Mouse (Mus musculus) embryonic facial prominence, embryonic 14.5 days (tissue): ENCODE results near the gene Elmo3. TPM values are rescaled to one million over a fixed set of nuclear protein-coding genes. Genes with fewer than 3 reads are reported as not detected.
A peak's percentile ranks its signal among the peaks of the same experiment; 100 is the strongest.

Experiments used
- ATAC-seq: fragments of 200-750 bp; cut with Nextera tagmentation; 2 replicates; pipeline ENCODE4 v1.8.0; 2017; ENCODE audit warnings: low read depth, moderate number of reproducible peaks, moderate TSS enrichment
- DNase-seq: peaks from one replicate; pipeline ENCODE4 v3.0.0-alpha.2; 2015; ENCODE audit warnings: low spot score
- H3K27ac ChIP-seq: fragments of 300-500 bp; sonication (generic); replicated peaks from 2 replicates; pipeline ENCODE4 v1.5.1; 2014; ENCODE audit warnings: low read depth, mild to moderate bottlenecking, low read length, moderate library complexity
- H3K27me3 ChIP-seq: fragments of 300-500 bp; sonication (generic); replicated peaks from 2 replicates; pipeline ENCODE4 v1.6.1; 2014; ENCODE audit warnings: low read length; ENCODE audit not compliant: control insufficient read depth, insufficient read depth
- H3K36me3 ChIP-seq: fragments of 300-500 bp; sonication (generic); 2 replicates; pipeline ENCODE4 v1.6.1; 2014; ENCODE audit warnings: low read length, mixed read lengths; ENCODE audit not compliant: control insufficient read depth, insufficient read depth
- H3K4me1 ChIP-seq: fragments of 300-500 bp; sonication (generic); 2 replicates; pipeline ENCODE4 v1.6.1; 2014; ENCODE audit warnings: antibody characterized with exemption, low read length; ENCODE audit not compliant: control insufficient read depth, insufficient read depth
- H3K4me2 ChIP-seq: fragments of 300-500 bp; sonication (generic); 2 replicates; pipeline ENCODE4 v1.6.1; 2014; ENCODE audit warnings: low read depth, mild to moderate bottlenecking, low read length, moderate library complexity, mixed read lengths
- H3K4me3 ChIP-seq: fragments of 300-500 bp; sonication (generic); 2 replicates; pipeline ENCODE4 v1.5.1; 2014; ENCODE audit warnings: low read depth, mild to moderate bottlenecking, low read length
- H3K9ac ChIP-seq: fragments of 300-500 bp; sonication (generic); 2 replicates; pipeline ENCODE4 v1.6.1; 2014; ENCODE audit warnings: low read depth, mild to moderate bottlenecking, low read length, moderate library complexity, mixed read lengths
- H3K9me3 ChIP-seq: fragments of 300-500 bp; sonication (generic); 2 replicates; pipeline ENCODE4 v1.6.1; 2016; ENCODE audit warnings: low read length; ENCODE audit not compliant: control insufficient read depth
- WGBS: fragments of 180-500 bp; shearing (Covaris S2); extraction: QIAGEN DNeasy Blood & Tissue Kit; methylation state at CpG from one replicate; pipeline ENCODE4 v1.1.7; 2014; 5-methylcytosine and 5-hydroxymethylcytosine counted together
- polyA plus RNA-seq: library from polyadenylated mRNA; unstranded; fragments of >200 nt; fragmentation: Nextera tagmentation; extraction: Ambion mirVana; gene quantifications from 2 replicates; pipeline ENCODE4 v1.2.1, GENCODE M21; 2014

The Elmo3 gene
- polyA plus RNA-seq, 1 experiment from 2014 or later = 5.1 TPM

- H3K9me3 ChIP-seq = no peaks in the 10 kb centered on the region
- H3K4me1 ChIP-seq = no peaks in the 10 kb centered on the region; the same call in 1 of the 2 replicates
- H3K4me3 ChIP-seq = no peak overlapping the region
- ATAC-seq (no peak), DNase-seq (no peak)
- H3K36me3 ChIP-seq = peaks cover 53% of the 10 kb centered on the region
- H3K4me2 ChIP-seq = no peak overlapping the region
- H3K9ac ChIP-seq = no peak overlapping the region
- 67% methylated on average over 31 of the region's 32 CpGs for WGBS
- H3K27me3 ChIP-seq = no peaks in the 10 kb centered on the region
- no peak overlapping the region for H3K27ac ChIP-seq
These were observed 31.2 kb downstream of the Elmo3 start for GRCm38 (mm10) chr8:105336373-105337130.

- Histone ChIP-seq H3K4me1 (no peaks in the 10 kb centered on the region; the same call in 1 of the 2 replicates), H3K27ac (no peak overlapping the region), H3K9ac (peak overlapping the region; percentile 49; the same call in 1 of the 2 replicates), H3K4me3 (no peak overlapping the region), H3K4me2 (no peak overlapping the region), H3K36me3 (peaks cover 29% of the 10 kb centered on the region), H3K27me3 (no peaks in the 10 kb centered on the region), H3K9me3 (no peaks in the 10 kb centered on the region)
- DNase-seq (no peak), ATAC-seq (no peak)
- 23% methylated on average over 4 of the region's 4 CpGs for WGBS
These were observed 33.6 kb downstream of the Elmo3 start for GRCm38 (mm10) chr8:105338992-105339391.

GRCm38 (mm10) chr8:105339886-105340635, 34.7 kb downstream of the Elmo3 start:
- Histone ChIP-seq H3K27ac (no peak overlapping the region), H3K27me3 (no peaks in the 10 kb centered on the region), H3K9ac (no peak overlapping the region), H3K4me1 (peaks cover 2% of the 10 kb centered on the region; the same call in 1 of the 2 replicates), H3K4me3 (no peak overlapping the region), H3K36me3 (peaks cover 19% of the 10 kb centered on the region), H3K4me2 (no peak overlapping the region), H3K9me3 (no peaks in the 10 kb centered on the region)
- no peak for ATAC-seq
- 80% methylated on average over 6 of the region's 6 CpGs for WGBS
- no peak for DNase-seq

GRCm38 (mm10) chr8:105341399-105341798, 36.0 kb downstream of the Elmo3 start:
- peak; percentile 52 for DNase-seq
- Histone ChIP-seq H3K9ac (no peak overlapping the region), H3K27ac (no peak overlapping the region)

GRCm38 (mm10) chr8:105342768-105343167, 37.4 kb downstream of the Elmo3 start:
- no peaks in the 10 kb centered on the region for H3K36me3 ChIP-seq
- no peak for DNase-seq
- H3K27me3 ChIP-seq = no peaks in the 10 kb centered on the region
- no peak overlapping the region for H3K4me2 ChIP-seq
- no peak overlapping the region for H3K4me3 ChIP-seq
- no peak overlapping the region for H3K27ac ChIP-seq
- WGBS = 77% methylated on average over 4 of the region's 4 CpGs
- ATAC-seq = no peak
- H3K4me1 ChIP-seq = peaks cover 21% of the 10 kb centered on the region
- H3K9me3 ChIP-seq = no peaks in the 10 kb centered on the region
- H3K9ac ChIP-seq = no peak overlapping the region

More at GRCm38 (mm10) chr8:105341399-105341798, 36.0 kb downstream of the Elmo3 start:
- 21% methylated on average over 7 of the region's 8 CpGs for WGBS
- Histone ChIP-seq H3K4me3 (no peak overlapping the region), H3K36me3 (peaks cover 8% of the 10 kb centered on the region), H3K9me3 (no peaks in the 10 kb centered on the region), H3K4me2 (no peak overlapping the region), H3K4me1 (peaks cover 16% of the 10 kb centered on the region), H3K27me3 (no peaks in the 10 kb centered on the region)
- ATAC-seq = no peak

GRCm38 (mm10) chr8:105343791-105344574, 38.6 kb downstream of the Elmo3 start:
- Histone ChIP-seq H3K27me3 (no peaks in the 10 kb centered on the region), H3K4me2 (0 out of 2 replicates have a peak overlapping the region, but pooled peaks have one; percentile 1), H3K27ac (no peak overlapping the region), H3K4me3 (no peak overlapping the region), H3K9ac (no peak overlapping the region), H3K36me3 (no peaks in the 10 kb centered on the region), H3K4me1 (peaks cover 21% of the 10 kb centered on the region), H3K9me3 (no peaks in the 10 kb centered on the region)
- WGBS = 64% methylated on average over 8 of the region's 8 CpGs
- ATAC-seq (no peak), DNase-seq (no peak)

GRCm38 (mm10) chr8:105345061-105345975, 39.9 kb downstream of the Elmo3 start:
- Histone ChIP-seq H3K9ac (peak overlapping the region; percentile 30; the same call in 1 of the 2 replicates), H3K27me3 (no peaks in the 10 kb centered on the region), H3K4me1 (peaks cover 22% of the 10 kb centered on the region), H3K4me3 (no peak overlapping the region), H3K36me3 (no peaks in the 10 kb centered on the region), H3K4me2 (peak overlapping the region; percentile 98), H3K27ac (peak overlapping the region; percentile 28; the same call in 1 of the 2 replicates), H3K9me3 (no peaks in the 10 kb centered on the region)
- ATAC-seq = no peak
- WGBS = 44% methylated on average over 7 of the region's 7 CpGs
- DNase-seq = peak; percentile 53
